Mouse (Mus musculus) frontal cortex, adult 2 months (tissue): ENCODE results near the gene Paqr5. TPM values are rescaled to one million over a fixed set of nuclear protein-coding genes. Genes with fewer than 3 reads are reported as not detected.
A peak's percentile ranks its signal among the peaks of the same experiment; 100 is the strongest.

Experiments
- DNase-seq, 2 experiments: peaks; one replicate each; pipeline ENCODE4 v3.0.0; 2022; ENCODE audit warnings: low spot score in 1 of 2; ENCODE audit errors: extremely low spot score in 1 of 2
- polyA plus RNA-seq: library from polyadenylated mRNA; depleted of rRNA; stranded (reverse); fragments of >200 nt; gene quantifications from 2 replicates; pipeline ENCODE4 v1.2.3, GENCODE M21; 2012; rRNA removed

Gene Paqr5
- 6.4 and 6.6 TPM in 2 replicates for polyA plus RNA-seq

- no peak for DNase-seq
Observed at GRCm38 (mm10) chr9:62026600-62026999, at the start of gene Paqr5. TSS of gene Paqr5 (minus strand) at chr9:62026856.

GRCm38 (mm10) chr9:62062234-62062633 lies 35.6 kb upstream of the Paqr5 start:
- DNase-seq: no peak

DNA sequence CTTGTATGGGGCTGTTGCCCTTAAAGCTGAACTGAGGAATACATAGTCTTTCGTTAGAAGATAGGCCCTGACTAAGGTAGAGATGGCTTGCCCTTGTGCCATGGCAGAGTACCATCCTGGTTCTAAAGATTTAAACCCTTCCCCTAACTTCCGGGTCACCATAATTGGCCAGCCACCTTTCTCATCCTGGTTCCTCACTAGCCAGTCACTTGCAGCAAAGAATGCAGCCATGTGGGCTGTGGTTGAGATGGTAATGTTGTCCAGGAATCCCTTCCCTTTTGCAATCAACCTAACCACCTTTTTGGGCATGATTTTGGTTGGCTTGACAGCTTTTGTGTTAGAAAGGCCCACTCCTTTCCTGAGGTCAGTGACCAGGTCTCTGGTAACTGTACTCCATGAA lies 33.8 kb upstream of the Paqr5 start:
- no peak for DNase-seq

DNA sequence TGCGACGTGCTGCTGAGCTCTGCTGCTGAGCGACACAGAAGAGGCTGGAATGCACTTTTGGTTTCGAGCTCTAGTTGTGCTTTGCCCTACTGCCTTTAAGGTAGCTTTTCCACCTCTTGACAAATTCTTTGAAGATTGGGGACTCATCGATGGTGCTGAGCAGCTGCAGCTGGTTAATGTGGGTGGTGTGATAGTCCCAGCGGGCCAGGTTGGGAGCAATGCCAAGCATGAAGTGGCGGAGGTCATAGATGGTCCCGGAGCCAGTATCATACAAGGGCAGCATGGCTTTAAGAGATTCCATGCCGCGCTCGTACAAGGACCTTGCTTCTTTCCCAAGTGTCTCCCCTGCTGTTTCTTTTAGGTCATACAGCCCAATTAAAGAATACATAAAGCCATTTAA lies 33.3 kb upstream of the Paqr5 start:
- no peak for DNase-seq

- DNase-seq: no peak
Observed at GRCm38 (mm10) chr9:62057881-62058506, 31.3 kb upstream of the Paqr5 start.

DNA sequence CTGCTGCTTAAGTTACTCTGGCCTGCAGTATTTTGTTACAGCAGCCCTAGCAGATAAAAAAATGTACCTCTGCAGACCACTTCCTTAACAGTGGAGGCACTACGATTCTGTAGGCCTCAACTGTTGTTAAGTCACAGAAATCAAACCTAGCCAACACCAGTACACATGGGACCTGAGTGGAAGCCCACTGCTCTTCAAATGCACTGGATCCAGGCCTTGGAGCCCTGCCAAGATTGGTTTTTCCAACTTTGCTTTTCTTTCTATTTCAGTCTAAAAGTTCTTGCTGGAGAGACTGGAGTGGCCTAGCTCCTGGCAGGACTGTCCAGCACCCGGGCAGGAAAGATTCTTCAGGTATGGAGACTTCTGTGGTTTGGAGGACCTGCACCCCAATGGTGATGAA lies 29.6 kb upstream of the Paqr5 start:
- DNase-seq: no peak

- DNase-seq: peak in 1 of 2 experiments; percentile 55
Observed at GRCm38 (mm10) chr9:62050801-62051200, 24.1 kb upstream of the Paqr5 start.

GRCm38 (mm10) chr9:62049166-62049565 lies 22.5 kb upstream of the Paqr5 start:
- no peak for DNase-seq

GRCm38 (mm10) chr9:62042167-62042566 lies 15.5 kb upstream of the Paqr5 start:
- no peak for DNase-seq

DNA sequence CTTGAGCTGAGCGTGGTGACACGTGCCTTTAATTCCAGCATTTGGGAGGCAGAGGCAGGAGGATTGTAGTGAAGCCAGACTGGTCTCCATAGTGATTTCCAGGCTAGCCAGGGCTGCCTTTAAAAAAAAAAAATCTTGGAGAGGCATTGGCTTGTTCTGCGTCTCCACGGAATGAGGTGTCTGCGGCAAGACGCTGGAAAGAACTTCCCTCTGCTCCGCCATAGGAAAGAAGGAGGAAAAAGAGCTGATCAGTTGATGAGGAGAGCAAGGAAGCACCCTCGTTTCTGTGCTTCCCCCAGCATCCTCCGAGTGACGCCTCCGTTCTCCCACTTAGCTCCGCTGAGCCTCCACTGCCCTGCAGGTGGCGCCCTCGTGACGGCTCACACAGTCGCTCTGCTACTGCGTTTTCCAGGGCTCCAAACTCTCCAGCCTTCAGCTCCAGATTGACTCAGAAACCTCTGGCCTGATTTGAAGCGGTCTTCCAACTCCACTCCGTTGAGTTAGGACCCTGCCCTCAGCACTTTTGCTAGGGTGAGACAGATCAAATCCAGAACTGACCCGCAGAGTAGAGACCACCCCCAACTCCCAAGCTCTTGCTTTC lies 13.5 kb upstream of the Paqr5 start:
- DNase-seq: peak; percentile 50 to 95

DNA sequence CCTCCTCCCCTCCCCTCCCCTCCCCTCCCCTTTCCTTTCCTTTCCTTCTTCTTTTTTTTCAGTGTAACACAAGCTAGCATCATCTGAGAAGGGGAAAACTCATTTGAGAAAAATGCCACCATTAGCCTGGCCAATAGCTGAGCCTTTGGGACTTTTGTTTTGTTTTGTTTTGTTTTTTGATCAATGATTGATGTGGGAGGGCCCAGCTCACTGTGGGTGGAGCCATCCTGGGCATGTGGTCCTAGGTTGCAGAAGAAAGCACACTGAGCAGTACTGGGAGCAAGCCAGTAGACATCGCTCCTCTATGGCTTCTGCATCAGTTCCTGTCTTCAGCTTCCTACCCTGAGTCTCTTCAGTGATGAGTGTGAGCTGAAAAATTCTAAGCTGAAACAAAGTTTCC lies 9.2 kb upstream of the Paqr5 start:
- no peak for DNase-seq

DNA sequence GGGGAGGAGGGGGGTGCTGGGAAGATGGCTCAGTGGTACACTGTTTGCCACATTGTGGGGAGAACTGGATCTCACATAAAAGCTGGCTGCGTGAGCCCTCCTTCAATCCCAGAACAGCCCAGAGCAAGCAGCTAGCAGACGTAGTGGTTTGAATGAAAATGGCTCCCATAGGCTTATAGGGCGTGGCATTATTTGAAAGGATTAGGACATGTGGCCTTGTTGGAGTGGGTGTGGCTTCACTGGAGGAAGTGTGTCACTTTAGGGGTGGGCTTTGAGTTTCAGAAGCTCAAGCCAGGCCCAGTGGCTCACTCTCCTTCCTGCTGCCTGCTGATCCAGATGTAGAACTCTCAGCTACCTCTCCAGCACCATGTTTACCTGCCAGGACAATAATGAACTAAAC lies 5.5 kb upstream of the Paqr5 start:
- no peak for DNase-seq

DNA sequence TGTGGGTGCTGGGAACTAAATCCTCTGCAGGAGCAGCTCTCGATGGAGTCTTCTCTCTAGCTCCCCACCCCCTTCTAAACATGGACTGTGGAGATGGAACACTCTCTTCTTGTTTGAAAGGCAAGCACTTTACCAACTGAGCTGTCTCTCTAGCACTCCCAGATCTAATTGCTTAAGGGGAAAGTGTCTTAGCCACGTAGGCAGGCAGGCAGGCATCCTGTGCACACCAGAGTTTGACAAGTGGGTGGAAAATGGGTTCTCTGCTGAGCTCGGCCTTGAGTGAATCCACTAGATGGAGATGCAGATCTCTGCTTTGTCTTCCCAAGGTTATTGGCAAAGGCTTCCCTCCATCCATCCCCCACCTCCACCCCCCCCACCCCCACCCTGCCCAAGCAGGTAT lies 1.4 kb upstream of the Paqr5 start:
- peak in 1 of 2 experiments; percentile 26 for DNase-seq

- no peak for DNase-seq
Observed at GRCm38 (mm10) chr9:62025056-62025455, 1.6 kb downstream of the Paqr5 start.

- DNase-seq: no peak
Observed at GRCm38 (mm10) chr9:62023879-62024278, 2.8 kb downstream of the Paqr5 start.

- no peak for DNase-seq
Observed at GRCm38 (mm10) chr9:62022961-62023680, 3.5 kb downstream of the Paqr5 start.

GRCm38 (mm10) chr9:62021583-62022120 lies 5.0 kb downstream of the Paqr5 start:
- DNase-seq: no peak

DNA sequence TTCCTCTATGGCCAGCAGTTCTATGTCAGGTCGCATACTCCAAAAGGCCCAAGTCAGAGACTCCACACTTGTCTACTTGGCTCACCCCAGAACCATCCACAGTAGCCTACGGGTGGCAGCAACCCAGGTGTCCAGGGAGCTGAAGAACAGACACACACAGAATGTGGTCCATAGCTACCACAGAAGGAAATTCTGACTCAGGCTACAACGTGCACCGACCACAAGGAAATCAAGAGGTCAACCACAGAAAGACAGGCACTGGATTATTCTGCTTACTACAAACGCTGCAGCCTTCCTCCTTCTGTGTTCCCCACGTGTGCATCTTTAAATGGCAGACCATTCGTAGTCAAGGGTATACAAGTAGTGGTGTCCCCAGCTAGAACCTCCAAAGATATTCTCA lies 6.4 kb downstream of the Paqr5 start:
- no peak for DNase-seq

GRCm38 (mm10) chr9:62018229-62019093 lies 8.2 kb downstream of the Paqr5 start:
- DNase-seq: no peak

DNA sequence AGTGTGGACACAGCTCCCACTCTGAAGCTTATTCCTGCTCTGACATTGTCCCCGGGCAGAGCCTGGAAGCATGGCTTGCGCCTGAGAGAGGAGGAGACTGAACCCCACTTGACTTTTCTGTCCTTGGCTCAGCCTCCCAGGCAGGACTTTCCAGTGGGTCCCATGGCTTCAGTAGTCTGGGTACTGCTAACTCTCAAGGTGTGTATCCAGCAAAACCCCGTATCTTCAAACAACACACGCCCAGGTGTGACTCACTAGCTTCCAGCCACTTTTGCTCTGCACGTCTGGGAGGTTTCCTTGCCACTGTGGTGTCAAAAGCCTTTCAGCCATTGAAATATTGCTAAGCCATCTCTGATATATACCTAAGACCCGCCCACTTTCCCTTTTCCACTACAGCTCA lies 9.3 kb downstream of the Paqr5 start:
- DNase-seq: no peak

DNA sequence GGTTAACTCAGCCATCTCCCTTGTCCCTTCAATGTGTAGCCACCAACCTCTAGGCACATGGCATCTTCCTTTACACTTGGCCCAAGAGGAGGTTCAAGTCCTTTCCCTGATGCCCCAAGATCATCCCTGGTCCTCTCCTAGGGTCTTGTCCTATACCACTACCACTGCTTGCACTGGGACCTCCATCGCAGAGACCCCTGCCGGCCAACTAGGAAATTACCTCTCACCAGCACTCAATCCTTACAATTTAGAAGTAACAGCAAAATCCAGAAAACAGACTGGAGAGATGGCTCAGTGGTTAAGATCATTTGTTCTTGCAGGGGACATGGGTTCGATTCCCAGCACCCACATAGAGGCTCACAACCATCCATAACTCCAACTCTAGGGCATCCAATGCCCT lies 11.2 kb downstream of the Paqr5 start:
- no peak for DNase-seq
